Mouse (Mus musculus) limb, embryonic 13.5 days (tissue): ENCODE results near the gene Prcp. TPM values are rescaled to one million over a fixed set of nuclear protein-coding genes. Genes with fewer than 3 reads are reported as not detected.

Experiments used
- polyA plus RNA-seq: library from polyadenylated mRNA; unstranded; fragments of >200 nt; fragmentation: Nextera tagmentation; extraction: Ambion mirVana; gene quantifications from 2 replicates; pipeline ENCODE4 v1.2.1, GENCODE M21; 2015

Gene Prcp
- polyA plus RNA-seq, 1 experiment from 2014 or later, result 25.7 TPM

Other genes with a start within 250 kb of the Prcp start
- gene Ankrd42, start 237.3 kb upstream of the Prcp start, polyA plus RNA-seq, result 8.2 and 9.1 TPM in 2 replicates
- 22.8 and 25.4 TPM in 2 replicates for gene Pcf11, start 204.5 kb upstream of the Prcp start, polyA plus RNA-seq
- gene Rab30, start 132.9 kb upstream of the Prcp start, polyA plus RNA-seq, result 19.6 and 22.9 TPM in 2 replicates
- gene Ddias, start 223 bp upstream of the Prcp start, polyA plus RNA-seq, result 13.0 and 14.0 TPM in 2 replicates
- 16.2 and 16.8 TPM in 2 replicates for gene Fam181b, start 205.4 kb downstream of the Prcp start, polyA plus RNA-seq